Mouse (Mus musculus) ovary, postnatal 10 days (tissue): Measurements from ENCODE around the gene Fbxo39.

ENCODE experiments used
- DNase-seq: peaks from one replicate; pipeline ENCODE4 v3.0.0; 2022; ENCODE audit warnings: low spot score

The Fbxo39 gene

DNA sequence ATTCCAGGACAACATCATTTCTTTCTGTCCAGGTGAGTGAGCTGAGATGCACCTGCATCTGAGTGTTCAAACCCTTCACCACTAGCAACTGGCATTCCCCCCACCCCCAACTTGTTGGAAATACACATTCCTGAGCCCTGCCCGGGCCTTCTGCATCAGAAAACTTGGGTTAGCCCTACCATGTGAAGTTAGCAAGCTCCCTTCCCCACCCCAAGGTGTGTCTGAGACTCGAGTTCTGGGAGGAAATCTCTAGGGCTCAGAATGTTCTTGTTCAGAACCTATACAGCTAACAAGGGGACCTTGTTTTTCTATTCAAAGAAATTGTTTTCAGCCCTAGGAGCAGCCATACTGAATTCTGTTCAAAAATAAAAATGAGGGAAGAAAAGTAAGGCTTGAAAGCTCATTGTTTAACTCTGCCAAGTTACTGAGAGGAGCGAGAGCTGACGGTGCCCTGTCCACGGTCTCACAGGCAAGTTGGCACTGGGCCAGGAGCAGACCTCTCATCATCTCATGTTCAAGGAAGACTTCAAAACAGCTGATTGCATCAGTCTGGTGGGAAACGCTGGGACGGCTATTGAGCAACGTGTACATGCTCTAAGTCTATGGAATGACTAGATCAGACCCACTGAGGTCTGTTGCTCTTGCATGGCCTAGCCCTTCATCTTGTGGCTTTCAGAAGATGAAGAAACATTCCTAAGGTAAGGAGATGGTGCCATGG lies 49.4 kb downstream of the Fbxo39 start:
- no peak for DNase-seq

DNA sequence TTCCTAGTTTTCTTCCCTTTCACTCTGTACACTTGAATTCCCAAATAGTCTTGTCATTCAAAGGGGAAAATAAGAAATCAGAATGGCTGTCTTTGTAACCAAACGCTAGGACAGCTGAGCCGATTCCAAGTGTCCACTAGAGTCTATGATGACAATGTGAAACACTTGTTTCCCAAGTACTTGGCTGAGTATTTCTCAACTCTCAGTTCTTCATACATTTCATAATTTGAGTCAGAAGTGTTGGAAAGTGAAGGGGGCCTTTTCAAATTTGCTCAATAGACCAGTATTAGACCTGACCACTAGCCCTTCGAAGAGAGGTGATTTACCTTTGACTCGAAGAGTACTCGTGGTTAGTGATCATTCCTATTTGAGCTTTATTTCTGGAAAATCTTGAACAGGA lies 50.3 kb downstream of the Fbxo39 start:
- DNase-seq: no peak

DNA sequence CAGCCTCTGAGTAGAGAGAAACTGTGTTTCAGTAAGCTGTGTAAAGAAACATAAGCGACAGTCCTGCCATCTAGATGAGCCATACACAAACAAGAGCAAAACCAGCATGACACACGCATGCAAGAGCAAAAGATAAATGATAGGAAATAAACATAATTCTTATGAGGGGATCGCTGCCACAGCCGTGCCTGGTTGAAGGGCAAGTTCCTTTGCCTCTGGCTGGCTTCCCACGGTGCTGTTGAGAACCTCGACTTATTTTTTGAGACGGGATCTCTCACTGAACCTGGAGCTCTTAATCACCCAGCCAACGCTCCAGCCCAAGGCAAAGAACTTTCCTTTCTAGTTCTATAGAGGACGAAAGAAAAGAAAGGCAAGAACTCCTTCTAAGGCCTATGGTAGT lies 51.9 kb downstream of the Fbxo39 start:
- no peak for DNase-seq

DNA sequence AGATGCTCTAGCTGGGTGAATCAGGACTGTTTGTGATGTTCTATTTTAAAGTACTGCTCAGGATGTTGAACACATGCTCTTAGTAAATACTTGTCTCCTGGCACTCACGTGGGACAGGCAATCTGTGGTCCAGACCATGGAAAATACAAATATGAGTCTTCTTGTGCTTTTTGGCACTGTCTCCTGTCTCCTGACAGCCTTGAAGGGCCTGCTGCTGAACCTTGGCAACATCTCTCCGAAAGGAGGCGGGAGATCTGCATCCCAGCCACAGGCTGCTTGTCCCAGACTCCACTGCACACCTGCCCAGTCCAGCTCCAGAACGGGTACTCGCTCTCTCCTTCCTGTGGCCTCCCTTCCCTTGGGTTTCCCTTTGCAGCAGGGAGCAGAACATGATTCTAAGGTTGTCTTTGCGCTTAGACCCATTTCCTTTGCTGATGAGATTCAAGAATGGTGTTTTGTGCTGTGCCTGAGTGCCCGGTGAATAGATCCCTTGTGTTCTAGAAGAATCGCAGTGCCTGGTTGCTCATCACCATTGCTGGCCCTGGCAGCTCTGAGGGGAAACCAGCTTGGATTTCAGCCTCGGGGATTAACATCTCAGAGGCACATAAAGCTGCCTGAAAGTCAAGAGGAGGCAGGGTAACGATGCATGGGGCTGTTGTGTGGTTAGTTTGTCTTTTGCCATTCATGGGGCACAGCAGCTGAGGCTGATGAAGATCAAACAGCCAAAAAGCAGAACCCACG lies 53.9 kb downstream of the Fbxo39 start:
- no peak for DNase-seq
